Mouse (Mus musculus) liver, embryonic 13.5 days (tissue): ENCODE data around the gene Pcp4l1. TPM values are rescaled to one million over a fixed set of nuclear protein-coding genes. Genes with fewer than 3 reads are reported as not detected.

ENCODE experiments used
- ATAC-seq: fragments of 200-750 bp; cut with Nextera tagmentation; 2 replicates; pipeline ENCODE4 v1.8.0; 2017; ENCODE audit warnings: low read depth, mild to moderate bottlenecking, moderate number of reproducible peaks, moderate library complexity
- DNase-seq: peaks from one replicate; pipeline ENCODE4 v3.0.0; 2022
- H3K27ac ChIP-seq: fragments of 300-500 bp; sonication (generic); 2 replicates; pipeline ENCODE4 v1.5.1; 2015; ENCODE audit warnings: moderate library complexity, mild to moderate bottlenecking, inconsistent platforms
- H3K27me3 ChIP-seq: fragments of 300-500 bp; sonication (generic); 2 replicates; pipeline ENCODE4 v1.6.1; 2015; ENCODE audit warnings: mild to moderate bottlenecking, inconsistent platforms
- H3K36me3 ChIP-seq: fragments of 300-500 bp; sonication (generic); 2 replicates; pipeline ENCODE4 v1.6.1; 2015; ENCODE audit warnings: mild to moderate bottlenecking, inconsistent platforms
- H3K4me1 ChIP-seq: fragments of 300-500 bp; sonication (generic); replicated peaks from 2 replicates; pipeline ENCODE4 v1.6.1; 2015; ENCODE audit warnings: inconsistent platforms
- H3K4me2 ChIP-seq: fragments of 300-500 bp; sonication (generic); 2 replicates; pipeline ENCODE4 v1.6.1; 2015; ENCODE audit warnings: inconsistent platforms, mild to moderate bottlenecking, moderate library complexity
- H3K4me3 ChIP-seq: fragments of 300-500 bp; sonication (generic); replicated peaks from 2 replicates; pipeline ENCODE4 v1.5.1; 2015; ENCODE audit warnings: mild to moderate bottlenecking, inconsistent platforms
- H3K9ac ChIP-seq: fragments of 300-500 bp; sonication (generic); 2 replicates; pipeline ENCODE4 v1.6.1; 2015; ENCODE audit warnings: mild to moderate bottlenecking, inconsistent platforms
- H3K9me3 ChIP-seq: fragments of 300-500 bp; sonication (generic); replicated peaks from 2 replicates; pipeline ENCODE4 v1.6.1; 2016; ENCODE audit warnings: inconsistent platforms
- WGBS: fragments of 180-500 bp; shearing (Covaris S2); methylation state at CpG from one replicate; pipeline ENCODE4 v1.1.7; 2015; ENCODE audit not compliant: insufficient replicate concordance; 5-methylcytosine and 5-hydroxymethylcytosine counted together
- polyA plus RNA-seq: library from polyadenylated mRNA; unstranded; fragments of >200 nt; fragmentation: Nextera tagmentation; extraction: Ambion mirVana; gene quantifications from 2 replicates; pipeline ENCODE4 v1.2.1, GENCODE M21; 2015

Pcp4l1 gene
- polyA plus RNA-seq, 1 experiment from 2014 or later, result 1.8 TPM

DNA sequence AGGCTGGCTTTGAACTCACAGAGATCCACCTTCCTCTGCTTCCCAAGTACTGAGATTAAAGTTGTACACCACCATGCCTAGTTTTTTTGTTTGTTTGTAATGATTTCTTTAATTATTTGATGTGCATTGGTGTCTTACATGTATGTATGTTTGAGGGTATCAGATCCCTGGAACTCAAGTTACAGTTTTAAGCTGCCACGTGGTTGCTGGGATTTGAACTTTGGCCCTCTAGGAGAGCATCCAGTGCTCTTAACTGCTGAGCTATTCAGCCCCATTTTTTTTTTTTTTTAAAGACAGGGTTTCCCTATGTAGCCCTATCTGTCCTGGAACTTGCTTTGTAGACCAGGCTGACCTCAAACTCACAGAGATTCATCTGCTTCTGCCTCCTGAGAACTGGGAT is 65.1 kb downstream of the Pcp4l1 start:
- Histone ChIP-seq H3K9me3 (no peaks in the 10 kb centered on the region), H3K4me2 (no peak overlapping the region), H3K9ac (no peak overlapping the region), H3K27ac (no peak overlapping the region), H3K4me3 (no peak overlapping the region), H3K36me3 (peaks cover 77% of the 10 kb centered on the region), H3K27me3 (no peaks in the 10 kb centered on the region), H3K4me1 (peaks cover 8% of the 10 kb centered on the region; the same call in 1 of the 2 replicates)
- DNase-seq (no peak), ATAC-seq (no peak)
- WGBS, result 83% methylated on average over 1 of the region's 1 CpGs

DNA sequence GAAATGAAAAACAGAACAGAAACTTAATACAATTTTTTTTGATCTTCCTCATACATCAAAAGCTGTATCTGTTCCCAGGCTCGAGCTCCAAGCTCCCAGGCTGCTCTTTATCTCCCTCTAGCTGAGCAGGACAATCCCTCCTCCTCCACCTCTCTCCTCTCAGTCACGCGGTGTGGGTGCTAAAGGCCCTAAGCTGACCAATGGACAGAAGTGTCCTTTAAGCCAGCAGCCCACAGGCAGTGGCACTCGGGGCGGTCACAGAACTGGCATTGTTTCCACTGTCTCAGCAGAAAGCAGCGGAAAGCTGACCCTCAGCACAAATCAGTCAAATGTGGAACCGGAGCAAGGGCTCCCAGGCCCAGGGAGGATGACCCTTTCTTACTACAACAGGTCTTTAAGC is 66.8 kb downstream of the Pcp4l1 start:
- Histone ChIP-seq H3K36me3 (peaks cover 60% of the 10 kb centered on the region), H3K4me1 (peaks cover 16% of the 10 kb centered on the region), H3K4me3 (no peak overlapping the region), H3K9me3 (no peaks in the 10 kb centered on the region), H3K27ac (no peak overlapping the region; the same call in 1 of the 2 replicates), H3K4me2 (no peak overlapping the region), H3K9ac (no peak overlapping the region), H3K27me3 (no peaks in the 10 kb centered on the region)
- no peak for ATAC-seq
- 65% methylated on average over 7 of the region's 7 CpGs for WGBS
- no peak for DNase-seq

DNA sequence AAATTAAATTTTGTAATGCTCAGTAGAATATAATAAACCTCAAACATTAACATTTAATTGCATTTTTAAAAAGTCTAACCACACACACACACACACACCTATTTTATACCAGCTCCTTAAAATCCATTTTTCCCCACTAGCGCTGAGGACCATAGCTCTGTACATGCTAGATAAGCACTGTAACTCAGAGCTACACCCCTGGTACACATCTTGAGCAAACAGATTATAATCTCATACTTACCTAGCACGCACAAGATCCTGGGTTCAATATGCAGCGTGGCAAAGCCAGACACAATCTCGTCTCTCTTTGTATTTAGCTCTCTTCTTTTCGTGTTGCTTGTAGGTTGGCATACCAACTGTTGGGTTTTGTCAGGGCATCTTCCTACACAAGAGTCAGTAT is 71.7 kb downstream of the Pcp4l1 start:
- peaks cover 48% of the 10 kb centered on the region for H3K4me1 ChIP-seq
- peak overlapping the region; percentile 47 for H3K9ac ChIP-seq
- DNase-seq, result peak; percentile 61
- H3K27me3 ChIP-seq, result no peaks in the 10 kb centered on the region
- peak; percentile 96 for ATAC-seq
- no peak overlapping the region; the same call in 1 of the 2 replicates for H3K4me3 ChIP-seq
- peak overlapping the region; percentile 57 for H3K4me2 ChIP-seq
- 22% methylated on average over 5 of the region's 5 CpGs for WGBS
- peaks cover 17% of the 10 kb centered on the region for H3K36me3 ChIP-seq
- no peaks in the 10 kb centered on the region for H3K9me3 ChIP-seq
- H3K27ac ChIP-seq, result peak overlapping the region; percentile 65

Other genes starting within 250 kb of the Pcp4l1 start
- 2.5 and 3.0 TPM in 2 replicates for gene Fcgr2b, start 219.7 kb downstream of the Pcp4l1 start, polyA plus RNA-seq
- 2.0 and 2.4 TPM in 2 replicates for gene Fcgr4, start 177.3 kb downstream of the Pcp4l1 start, polyA plus RNA-seq
- gene Fcgr3, start 131.3 kb downstream of the Pcp4l1 start, polyA plus RNA-seq, result 17.9 and 23.1 TPM in 2 replicates
- gene Cfap126, start 82.3 kb downstream of the Pcp4l1 start, polyA plus RNA-seq, result 1.8 and 2.5 TPM in 2 replicates
- gene Sdhc, start 45.7 kb downstream of the Pcp4l1 start, polyA plus RNA-seq, result 140 and 164 TPM in 2 replicates
- gene Mpz, start 45.6 kb downstream of the Pcp4l1 start, polyA plus RNA-seq, result 0.14 TPM in 1 of 2 replicates, not detected in the other
- 0.39 and 0.52 TPM in 2 replicates for gene Nr1i3, start 17.7 kb upstream of the Pcp4l1 start, polyA plus RNA-seq
- gene Tomm40l, start 26.2 kb upstream of the Pcp4l1 start, polyA plus RNA-seq, result 19.3 and 21.4 TPM in 2 replicates
- 3,578 and 3,897 TPM in 2 replicates for gene Apoa2, start 28.8 kb upstream of the Pcp4l1 start, polyA plus RNA-seq
- gene Fcer1g, start 38.1 kb upstream of the Pcp4l1 start, polyA plus RNA-seq, result 68.2 and 69.6 TPM in 2 replicates
- gene Adamts4, start 54.2 kb upstream of the Pcp4l1 start, polyA plus RNA-seq, result 0.43 and 0.46 TPM in 2 replicates
- 152 and 167 TPM in 2 replicates for gene Ndufs2, start 55.1 kb upstream of the Pcp4l1 start, polyA plus RNA-seq
- gene B4galt3, start 74.1 kb upstream of the Pcp4l1 start, polyA plus RNA-seq, result 24.9 and 26.5 TPM in 2 replicates
- 174 and 175 TPM in 2 replicates for gene Ppox, start 84.9 kb upstream of the Pcp4l1 start, polyA plus RNA-seq
- gene Usp21, start 91.7 kb upstream of the Pcp4l1 start, polyA plus RNA-seq, result 25.8 and 26.7 TPM in 2 replicates
- gene Ufc1, start 98.8 kb upstream of the Pcp4l1 start, polyA plus RNA-seq, result 53.3 and 57.1 TPM in 2 replicates
- gene Dedd, start 132.9 kb upstream of the Pcp4l1 start, polyA plus RNA-seq, result 20.3 and 22.7 TPM in 2 replicates
- 24.1 and 29.1 TPM in 2 replicates for gene Nit1, start 149.4 kb upstream of the Pcp4l1 start, polyA plus RNA-seq
- 60.9 and 66.8 TPM in 2 replicates for gene Pfdn2, start 149.4 kb upstream of the Pcp4l1 start, polyA plus RNA-seq
- gene Klhdc9, start 164.5 kb upstream of the Pcp4l1 start, polyA plus RNA-seq, result 0.13 and 0.18 TPM in 2 replicates
- 0.08 and 0.14 TPM in 2 replicates for gene Nectin4, start 173.8 kb upstream of the Pcp4l1 start, polyA plus RNA-seq
- gene Arhgap30, start 192.7 kb upstream of the Pcp4l1 start, polyA plus RNA-seq, result 3.3 and 3.8 TPM in 2 replicates
- gene Usf1, start 215.0 kb upstream of the Pcp4l1 start, polyA plus RNA-seq, result 20.9 and 25.3 TPM in 2 replicates
- 1.3 and 1.6 TPM in 2 replicates for gene Tstd1, start 222.6 kb upstream of the Pcp4l1 start, polyA plus RNA-seq
- 20.6 and 24.3 TPM in 2 replicates for gene F11r, start 241.3 kb upstream of the Pcp4l1 start, polyA plus RNA-seq